Mouse (Mus musculus): Measurements from ENCODE around the gene Slc34a3. TPM values are rescaled to one million over a fixed set of nuclear protein-coding genes. Genes with fewer than 3 reads are reported as not detected.
A peak's percentile ranks its signal among the peaks of the same experiment; 100 is the strongest.

Slc34a3 gene
- polyA plus RNA-seq, 1 experiment, result 0.92 TPM

DNA sequence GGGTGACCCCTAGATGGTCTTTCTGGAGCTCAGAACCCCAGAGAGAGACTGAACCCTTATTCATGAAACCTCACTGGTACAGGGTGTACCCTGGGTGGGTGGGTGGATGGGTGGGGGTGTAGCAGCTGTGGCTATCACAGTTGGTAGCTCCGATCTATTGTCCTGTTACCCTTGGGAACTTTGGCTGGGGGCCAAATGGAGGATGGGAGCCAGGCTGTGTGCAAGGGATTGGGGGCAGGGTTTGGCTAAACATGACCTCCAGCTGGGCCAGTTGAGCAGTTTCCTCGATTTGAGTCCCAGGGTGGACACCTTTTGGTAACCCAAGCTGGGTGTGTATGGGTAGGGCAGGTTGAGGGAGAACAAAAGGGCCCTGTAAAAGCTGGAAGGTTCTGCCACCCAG is 32.6 kb upstream of the Slc34a3 start:
- Histone ChIP-seq H3K27ac (ENCODE audit: insufficient read depth, low read length) (peak overlapping the region; percentile 96), H3K27me3 (ENCODE audit: control insufficient read depth, insufficient read depth, low read length) (no peaks in the 10 kb centered on the region), H3K4me3 (replicated peaks; ENCODE audit: insufficient read depth, low read depth, low read length) (peak overlapping the region; percentile 63), H3K4me1 (ENCODE audit: control insufficient read depth, insufficient read depth, low read length) (peaks cover 38% of the 10 kb centered on the region)
- peak; percentile 80 to 81 for DNase-seq
- WGBS, result 2% methylated on average over 2 of the region's 2 CpGs
- TF ChIP-seq POLR2A (IDR thresholded peaks at IDR 0.05; ENCODE audit: borderline replicate concordance, insufficient read depth, low read length) (no peak), CTCF (IDR thresholded peaks at IDR 0.05; ENCODE audit: borderline replicate concordance, insufficient read depth, low read depth, low read length) (no peak)

DNA sequence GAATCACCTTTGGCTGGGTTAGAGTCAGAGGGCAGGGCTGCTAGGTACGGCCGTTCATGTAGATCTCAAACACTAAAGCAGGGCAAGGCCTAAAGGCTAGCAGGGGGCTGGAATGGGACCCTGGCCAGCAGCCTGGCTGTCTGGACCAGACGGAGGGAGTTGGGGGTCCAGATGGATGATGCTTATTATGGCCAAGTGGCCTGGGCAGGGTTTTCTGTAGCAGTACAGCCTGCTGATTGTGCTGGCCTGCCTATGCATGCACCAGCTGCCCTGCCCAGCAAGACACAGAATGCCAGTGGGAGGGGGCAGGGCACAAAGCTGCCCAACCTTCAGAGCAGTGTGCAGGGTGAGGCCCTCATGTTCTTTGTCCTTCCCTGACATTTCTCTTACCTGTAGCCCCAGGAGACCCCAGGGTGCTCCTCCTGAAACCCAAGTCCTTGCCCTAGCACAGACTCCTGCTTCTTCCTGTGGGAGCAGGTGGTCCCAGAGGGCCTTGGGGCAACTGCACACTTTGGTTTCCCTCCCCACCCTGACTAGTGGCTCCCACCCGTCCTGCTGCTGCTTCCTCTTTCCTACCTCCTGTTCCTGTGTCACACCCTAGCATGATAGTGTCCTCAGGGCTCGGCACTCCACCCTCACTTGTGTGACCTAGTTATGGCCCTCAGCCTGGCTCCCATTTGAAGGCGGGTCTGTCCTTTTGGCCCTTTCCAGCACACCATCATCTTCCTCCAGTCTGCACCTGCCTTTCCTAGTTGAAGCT is 31.9 kb upstream of the Slc34a3 start:
- TF ChIP-seq CTCF (IDR thresholded peaks at IDR 0.05; ENCODE audit: borderline replicate concordance, insufficient read depth, low read depth, low read length) (no peak), POLR2A (IDR thresholded peaks at IDR 0.05; ENCODE audit: borderline replicate concordance, insufficient read depth, low read length) (peak; percentile 34; the same call in 1 of the 2 replicates)
- H3K4me1 ChIP-seq (ENCODE audit: control insufficient read depth, insufficient read depth, low read length), result peaks cover 35% of the 10 kb centered on the region
- WGBS, result 4% methylated on average over 6 of the region's 6 CpGs
- peak; percentile 97 to 99 for DNase-seq
- peak overlapping the region; percentile 96 for H3K27ac ChIP-seq (ENCODE audit: insufficient read depth, low read length)
- H3K27me3 ChIP-seq (ENCODE audit: control insufficient read depth, insufficient read depth, low read length), result no peaks in the 10 kb centered on the region
- peak overlapping the region; percentile 91 for H3K4me3 ChIP-seq (replicated peaks; ENCODE audit: insufficient read depth, low read depth, low read length)

DNA sequence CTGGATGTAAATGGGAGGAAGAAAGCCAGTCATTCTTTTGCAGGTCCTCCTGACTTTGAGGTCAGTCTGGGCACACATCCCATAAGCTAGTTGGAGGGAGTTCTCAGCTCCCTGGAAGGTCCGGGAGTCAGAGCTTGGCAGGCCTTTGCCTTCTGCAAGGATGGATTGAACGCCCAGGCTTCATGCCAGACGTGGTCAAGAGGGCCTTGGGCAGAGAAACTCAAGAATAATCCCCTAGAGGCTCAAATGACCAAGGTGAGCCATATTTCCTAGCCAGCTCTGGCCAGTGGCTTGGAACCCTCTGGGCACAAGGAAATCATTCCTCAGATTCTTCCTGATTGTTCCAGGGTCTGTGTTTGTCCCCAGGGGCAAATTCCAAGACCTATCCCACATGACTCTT is 30.7 kb upstream of the Slc34a3 start:
- Histone ChIP-seq H3K27ac (ENCODE audit: insufficient read depth, low read length) (peak overlapping the region; percentile 96), H3K27me3 (ENCODE audit: control insufficient read depth, insufficient read depth, low read length) (no peaks in the 10 kb centered on the region), H3K4me1 (ENCODE audit: control insufficient read depth, insufficient read depth, low read length) (peaks cover 29% of the 10 kb centered on the region), H3K4me3 (replicated peaks; ENCODE audit: insufficient read depth, low read depth, low read length) (peak overlapping the region; percentile 91)
- TF ChIP-seq POLR2A (IDR thresholded peaks at IDR 0.05; ENCODE audit: borderline replicate concordance, insufficient read depth, low read length) (peak; percentile 48; the same call in 1 of the 2 replicates), CTCF (IDR thresholded peaks at IDR 0.05; ENCODE audit: borderline replicate concordance, insufficient read depth, low read depth, low read length) (no peak; the same call in 1 of the 2 replicates)
- WGBS, result 0% methylated on average over 3 of the region's 3 CpGs
- peak; percentile 89 to 95 for DNase-seq

DNA sequence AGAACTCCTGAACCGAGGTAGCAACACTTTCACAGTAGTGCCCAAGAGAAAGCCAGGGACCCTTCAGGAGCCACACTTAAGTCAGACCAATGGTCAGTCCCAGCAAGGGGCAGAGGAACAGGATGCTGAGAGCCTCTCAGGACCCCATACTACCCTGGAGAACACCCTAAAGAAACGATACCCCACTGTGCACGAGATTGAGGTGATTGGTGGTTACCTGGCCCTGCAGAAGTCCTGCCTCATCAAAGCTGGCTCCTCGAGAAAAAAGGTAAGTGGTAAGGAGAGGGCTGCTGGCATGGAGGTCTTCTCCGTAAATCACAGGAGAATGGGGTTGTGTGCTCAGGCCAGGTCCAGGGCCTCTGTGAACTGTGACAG is 30.1 kb upstream of the Slc34a3 start:
- WGBS, result 8% methylated on average over 5 of the region's 5 CpGs
- H3K27ac ChIP-seq (ENCODE audit: insufficient read depth, low read length), result peak overlapping the region; percentile 96
- H3K27me3 ChIP-seq (ENCODE audit: control insufficient read depth, insufficient read depth, low read length), result no peaks in the 10 kb centered on the region
- TF ChIP-seq CTCF (IDR thresholded peaks at IDR 0.05; ENCODE audit: borderline replicate concordance, insufficient read depth, low read depth, low read length) (no peak), POLR2A (IDR thresholded peaks at IDR 0.05; ENCODE audit: borderline replicate concordance, insufficient read depth, low read length) (no peak)
- H3K4me1 ChIP-seq (ENCODE audit: control insufficient read depth, insufficient read depth, low read length), result peaks cover 27% of the 10 kb centered on the region
- peak overlapping the region; percentile 91 for H3K4me3 ChIP-seq (replicated peaks; ENCODE audit: insufficient read depth, low read depth, low read length)
- DNase-seq, result no peak

DNA sequence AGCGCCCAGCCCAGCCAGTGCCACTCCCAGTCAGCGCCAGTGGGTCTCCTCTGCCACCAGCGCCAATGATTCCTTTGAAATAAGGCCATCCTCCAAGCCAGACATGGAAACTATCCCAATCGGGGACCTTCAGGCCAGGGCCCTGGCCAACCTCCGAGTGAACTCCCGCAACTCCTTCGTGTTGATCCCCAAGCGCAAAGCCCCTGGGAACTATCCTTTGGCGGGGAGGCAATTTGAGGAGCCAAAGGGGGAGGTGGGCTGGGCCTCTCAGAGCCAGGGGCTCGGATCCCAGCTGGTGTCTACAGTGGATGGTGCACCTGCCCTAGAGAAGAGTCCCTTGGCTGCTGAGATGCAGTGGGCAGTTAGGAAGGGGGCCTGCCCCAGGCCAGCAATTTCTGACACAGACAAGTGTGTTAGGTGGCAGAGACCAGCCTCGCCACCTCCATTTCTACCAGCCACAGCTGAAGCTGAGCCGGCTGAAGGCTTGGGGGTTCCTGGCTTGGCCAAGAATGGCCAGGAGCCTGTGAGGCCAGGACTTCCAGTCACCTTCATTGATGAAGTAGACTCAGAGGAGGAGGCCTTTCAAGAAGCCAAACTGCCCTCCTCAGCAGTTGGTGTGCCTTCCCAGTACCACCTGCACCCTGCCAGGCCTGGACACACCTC is 29.6 kb upstream of the Slc34a3 start:
- Histone ChIP-seq H3K4me1 (ENCODE audit: control insufficient read depth, insufficient read depth, low read length) (peaks cover 22% of the 10 kb centered on the region; the same call in 1 of the 2 replicates), H3K27me3 (ENCODE audit: control insufficient read depth, insufficient read depth, low read length) (no peaks in the 10 kb centered on the region), H3K4me3 (replicated peaks; ENCODE audit: insufficient read depth, low read depth, low read length) (peak overlapping the region; percentile 91), H3K27ac (ENCODE audit: insufficient read depth, low read length) (peak overlapping the region; percentile 96)
- no peak for DNase-seq
- no peak for TF ChIP-seq POLR2A (IDR thresholded peaks at IDR 0.05; ENCODE audit: borderline replicate concordance, insufficient read depth, low read length)
- WGBS, result 2% methylated on average over 12 of the region's 12 CpGs

DNA sequence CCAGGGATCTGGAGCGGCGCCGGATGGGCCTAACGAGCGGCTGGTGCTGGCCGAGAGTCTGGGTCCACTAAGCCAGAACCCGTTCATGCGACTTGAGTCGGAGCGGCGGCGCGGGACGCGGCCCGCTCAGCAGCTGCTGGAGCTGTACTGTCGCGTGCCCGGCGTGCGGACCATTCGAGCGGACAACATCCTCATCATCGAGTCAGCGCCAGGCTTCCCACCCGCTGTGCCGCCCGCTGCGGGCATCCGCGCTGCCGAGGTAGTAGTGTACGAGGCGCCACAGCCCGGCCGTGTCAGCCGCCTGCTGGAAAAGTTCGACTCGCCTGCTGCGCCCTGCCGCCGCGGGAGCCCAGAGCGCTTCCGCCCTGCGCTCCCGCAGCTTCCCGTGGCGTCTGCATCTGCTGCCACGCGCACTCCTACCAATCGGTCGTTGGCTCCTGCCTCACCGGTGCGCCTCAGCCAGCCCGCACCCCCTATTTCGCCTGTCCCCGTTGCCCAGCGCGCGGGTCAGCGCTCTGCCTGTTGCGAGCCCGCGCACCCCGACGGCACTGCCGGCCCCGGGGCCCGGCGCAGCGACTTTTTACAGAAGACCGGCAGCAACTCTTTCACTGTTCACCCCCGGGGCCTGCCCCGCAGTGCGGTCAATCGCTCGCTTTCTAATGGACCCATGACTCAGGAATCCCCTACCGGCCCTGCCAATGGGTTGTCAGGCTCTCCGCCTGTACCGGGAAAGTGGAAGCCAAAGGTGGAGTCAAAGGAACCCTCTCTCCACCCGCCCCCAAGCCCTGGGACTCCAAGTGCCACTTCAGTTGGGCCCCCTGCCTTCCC is 28.8 kb upstream of the Slc34a3 start:
- DNase-seq, result peak; percentile 86 to 88
- no peaks in the 10 kb centered on the region for H3K27me3 ChIP-seq (ENCODE audit: control insufficient read depth, insufficient read depth, low read length)
- H3K4me3 ChIP-seq (replicated peaks; ENCODE audit: insufficient read depth, low read depth, low read length), result peak overlapping the region; percentile 91
- peaks cover 14% of the 10 kb centered on the region; the same call in 1 of the 2 replicates for H3K4me1 ChIP-seq (ENCODE audit: control insufficient read depth, insufficient read depth, low read length)
- 1% methylated on average over 82 of the region's 82 CpGs for WGBS
- H3K27ac ChIP-seq (ENCODE audit: insufficient read depth, low read length), result peak overlapping the region; percentile 96
- no peak for TF ChIP-seq CTCF (IDR thresholded peaks at IDR 0.05; ENCODE audit: borderline replicate concordance, insufficient read depth, low read depth, low read length)
- no peak for TF ChIP-seq POLR2A (IDR thresholded peaks at IDR 0.05; ENCODE audit: borderline replicate concordance, insufficient read depth, low read length)

DNA sequence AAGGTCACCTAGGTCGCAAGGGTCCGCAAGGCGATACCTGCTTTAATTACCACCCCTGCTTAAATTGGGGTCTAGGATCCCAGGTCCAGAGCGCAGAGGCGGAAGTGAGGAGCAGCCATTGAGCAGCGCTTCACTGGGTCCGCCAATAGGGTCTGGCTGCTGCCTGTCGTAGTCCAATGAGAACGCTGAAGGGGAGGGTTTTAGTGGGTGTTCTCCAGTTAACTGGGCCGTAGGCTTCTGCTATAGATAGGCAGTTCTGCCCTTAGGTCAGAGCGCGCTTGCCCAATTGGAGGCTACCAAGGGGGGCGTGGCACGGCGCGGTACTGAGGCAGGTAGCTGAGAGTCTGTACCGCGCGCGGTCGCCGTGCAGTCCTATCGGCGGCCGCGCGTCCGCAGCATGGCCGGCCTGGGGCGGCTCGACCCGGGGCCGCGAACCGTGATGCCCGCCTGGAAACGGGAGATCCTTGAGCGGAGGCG is 28.2 kb upstream of the Slc34a3 start, which contains the start of gene Tprn:
Gene Tprn (plus strand): TSS at position 328 of the 477 bp plus-strand sequence.
- Histone ChIP-seq H3K27me3 (ENCODE audit: control insufficient read depth, insufficient read depth, low read length) (no peaks in the 10 kb centered on the region), H3K4me3 (replicated peaks; ENCODE audit: insufficient read depth, low read depth, low read length) (peak within 1 kb of the TSS; percentile 91), H3K4me1 (ENCODE audit: control insufficient read depth, insufficient read depth, low read length) (peaks cover 8% of the 10 kb centered on the region; the same call in 1 of the 2 replicates), H3K27ac (ENCODE audit: insufficient read depth, low read length) (peak within 1 kb of the TSS; percentile 96)
- no peak for TF ChIP-seq CTCF (IDR thresholded peaks at IDR 0.05; ENCODE audit: borderline replicate concordance, insufficient read depth, low read depth, low read length)
- peak; percentile 77 for TF ChIP-seq POLR2A (IDR thresholded peaks at IDR 0.05; ENCODE audit: borderline replicate concordance, insufficient read depth, low read length)
- WGBS, result under 1% methylated on average over 39 of the region's 39 CpGs
- DNase-seq, result peak; percentile 96 to 99
